Mouse (Mus musculus): ENCODE measurements at regions not wholly inside any gene's neighbourhood (a gene's known extent, or its start where the extent isn't known, plus 50 kb on each side); places are given as distances from the start of the nearest gene placed in this dataset.
"Not testable (repeated sequence)": the region's sequence is repeated elsewhere in the genome, so short reads cannot be mapped to it uniquely, and the experiment has no call there.

DNA sequence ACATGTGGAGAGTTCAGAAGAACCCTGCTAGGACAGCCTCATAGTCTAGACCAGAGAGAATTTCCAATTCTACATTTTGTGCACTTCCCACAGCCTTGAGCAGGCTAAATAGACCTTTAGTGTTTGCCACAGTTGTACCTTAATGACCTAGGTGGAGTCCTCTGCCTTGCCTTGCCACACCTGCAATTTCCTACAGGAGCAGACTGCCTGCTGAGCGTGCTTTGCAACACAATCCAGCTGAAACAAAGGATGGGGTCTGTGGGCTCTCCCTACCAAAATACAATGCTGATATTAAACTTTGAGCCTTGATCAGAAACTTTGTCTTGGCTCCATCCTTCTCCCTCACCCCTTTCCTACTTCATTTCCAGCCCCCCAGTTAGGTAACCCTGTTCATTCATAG, 326.0 kb upstream of the Snx7 start:
- ATAC-seq (ENCODE audit: insufficient read depth, low FRiP score), result no peak
- 31% methylated on average over 1 of the region's 1 CpGs for WGBS
- H3K9ac ChIP-seq (ENCODE audit: low read length), result no peak overlapping the region

DNA sequence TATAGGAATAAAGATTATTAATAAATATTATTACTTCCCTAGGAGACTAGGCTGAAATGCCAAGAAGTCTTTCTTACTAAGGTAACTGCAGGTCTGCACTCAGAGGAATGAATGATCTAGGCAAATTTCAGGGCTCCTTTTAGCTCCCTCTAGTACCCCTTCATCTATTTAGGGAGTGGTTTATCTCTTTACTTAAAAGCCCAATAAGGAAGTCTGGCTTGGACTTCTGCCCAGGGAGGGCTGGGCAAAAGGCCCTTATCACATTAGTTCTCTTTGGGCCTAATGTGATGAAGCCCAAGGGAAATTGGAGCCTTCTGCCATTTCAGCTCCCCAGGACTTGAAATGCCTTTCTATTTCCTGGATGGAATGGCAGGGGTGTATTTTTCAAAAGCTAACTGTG, 320.6 kb upstream of the Snx7 start:
- H3K4me1 ChIP-seq (ENCODE audit: control insufficient read depth, insufficient read depth, low read length), result no peaks in the 10 kb centered on the region
- H3K9ac ChIP-seq (ENCODE audit: low read length), result no peak overlapping the region
- no peak overlapping the region for H3K4me3 ChIP-seq (replicated peaks; ENCODE audit: low read length)
- no peaks in the 10 kb centered on the region for H3K27me3 ChIP-seq (ENCODE audit: control insufficient read depth, insufficient read depth, low read length)
- H3K9me3 ChIP-seq (replicated peaks; ENCODE audit: control insufficient read depth, low read length), result no peaks in the 10 kb centered on the region
- H3K36me3 ChIP-seq (ENCODE audit: control insufficient read depth, insufficient read depth, low read length), result no peaks in the 10 kb centered on the region
- ATAC-seq (ENCODE audit: insufficient read depth, low FRiP score), result no peak
- no peak overlapping the region for H3K27ac ChIP-seq (ENCODE audit: low read length)
- no peak overlapping the region for H3K4me2 ChIP-seq (ENCODE audit: low read depth, low read length)

More for the DNA sequence above, 326.0 kb upstream of the Snx7 start:
- Histone ChIP-seq H3K36me3 (ENCODE audit: control insufficient read depth, insufficient read depth, low read length) (no peaks in the 10 kb centered on the region), H3K9me3 (replicated peaks; ENCODE audit: control insufficient read depth, low read length) (no peaks in the 10 kb centered on the region), H3K27ac (ENCODE audit: low read length) (no peak overlapping the region), H3K4me3 (replicated peaks; ENCODE audit: low read length) (no peak overlapping the region), H3K4me2 (ENCODE audit: low read depth, low read length) (no peak overlapping the region), H3K4me1 (ENCODE audit: control insufficient read depth, insufficient read depth, low read length) (no peaks in the 10 kb centered on the region), H3K27me3 (ENCODE audit: control insufficient read depth, insufficient read depth, low read length) (no peaks in the 10 kb centered on the region)

DNA sequence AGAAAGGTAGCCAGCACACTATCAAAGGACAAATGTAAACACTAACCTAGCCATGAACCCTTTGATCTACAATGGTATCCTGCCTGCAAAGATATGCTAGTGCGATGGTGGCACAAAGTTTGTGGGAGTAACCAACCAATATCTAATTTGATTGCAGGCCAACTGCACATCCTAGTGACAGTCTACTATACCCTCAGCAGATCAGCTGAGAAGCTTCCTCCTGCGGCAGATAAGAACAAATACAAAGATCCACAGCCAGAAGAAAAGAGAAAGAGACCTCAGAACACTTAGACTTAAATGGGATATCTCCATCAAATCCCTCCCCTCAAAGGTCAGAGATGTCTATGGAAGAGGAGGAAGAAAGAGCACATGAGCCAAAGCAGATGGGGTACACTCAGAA, 308.7 kb upstream of the Snx7 start:
- no peaks in the 10 kb centered on the region for H3K27me3 ChIP-seq (ENCODE audit: control insufficient read depth, insufficient read depth, low read length)
- no peaks in the 10 kb centered on the region for H3K36me3 ChIP-seq (ENCODE audit: control insufficient read depth, insufficient read depth, low read length)
- H3K9ac ChIP-seq (ENCODE audit: low read length), result no peak overlapping the region
- no peaks in the 10 kb centered on the region for H3K9me3 ChIP-seq (replicated peaks; ENCODE audit: control insufficient read depth, low read length)
- ATAC-seq (ENCODE audit: insufficient read depth, low FRiP score), result no peak
- no peaks in the 10 kb centered on the region for H3K4me1 ChIP-seq (ENCODE audit: control insufficient read depth, insufficient read depth, low read length)
- H3K4me2 ChIP-seq (ENCODE audit: low read depth, low read length), result no peak overlapping the region
- WGBS, result 80% methylated on average over 2 of the region's 2 CpGs
- H3K4me3 ChIP-seq (replicated peaks; ENCODE audit: low read length), result no peak overlapping the region
- no peak overlapping the region for H3K27ac ChIP-seq (ENCODE audit: low read length)

DNA sequence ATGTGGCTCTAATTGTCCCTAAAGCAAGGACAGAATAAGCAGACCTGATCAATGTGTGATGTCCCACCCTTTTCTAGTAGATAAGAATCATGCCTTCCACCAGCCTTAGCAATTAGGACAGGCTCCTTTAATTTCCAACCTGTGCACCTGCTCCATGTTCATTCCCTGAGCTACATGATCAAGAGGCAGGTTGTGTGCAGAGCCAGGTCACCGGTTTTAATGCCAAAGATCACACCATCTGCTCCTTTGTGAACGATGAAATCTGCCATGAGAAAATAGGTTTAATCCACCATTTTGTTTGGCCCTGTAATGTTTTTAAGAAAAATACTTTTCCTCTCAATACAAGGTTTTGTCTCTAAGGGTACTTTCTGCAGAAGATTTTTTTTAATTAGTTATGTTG, 294.2 kb upstream of the Snx7 start:
- Histone ChIP-seq H3K4me1 (ENCODE audit: control insufficient read depth, insufficient read depth, low read length) (no peaks in the 10 kb centered on the region), H3K27ac (ENCODE audit: low read length) (no peak overlapping the region), H3K4me2 (ENCODE audit: low read depth, low read length) (no peak overlapping the region), H3K9ac (ENCODE audit: low read length) (no peak overlapping the region), H3K4me3 (replicated peaks; ENCODE audit: low read length) (no peak overlapping the region), H3K27me3 (ENCODE audit: control insufficient read depth, insufficient read depth, low read length) (no peaks in the 10 kb centered on the region), H3K36me3 (ENCODE audit: control insufficient read depth, insufficient read depth, low read length) (no peaks in the 10 kb centered on the region), H3K9me3 (replicated peaks; ENCODE audit: control insufficient read depth, low read length) (no peaks in the 10 kb centered on the region)
- WGBS, result 85% methylated on average over 2 of the region's 2 CpGs
- ATAC-seq (ENCODE audit: insufficient read depth, low FRiP score), result no peak

DNA sequence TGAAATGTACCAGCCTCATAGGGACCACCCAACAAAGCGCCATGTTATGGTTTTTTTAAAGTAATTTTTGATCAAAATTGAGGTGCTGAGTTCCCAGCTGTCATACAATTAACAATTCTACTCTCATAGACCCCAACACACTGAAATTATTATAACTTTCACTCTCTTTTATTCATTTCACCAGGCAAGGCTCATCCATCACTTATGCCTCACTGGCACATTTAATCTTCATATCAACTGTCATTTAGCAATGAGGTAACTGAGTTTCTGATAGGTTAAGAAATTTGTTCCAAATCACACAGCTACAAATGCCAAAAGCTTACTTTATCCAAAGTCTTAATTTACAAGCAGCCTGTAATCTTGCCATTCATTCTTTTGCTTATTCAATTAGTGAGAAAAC, 276.1 kb upstream of the Snx7 start:
- Histone ChIP-seq H3K36me3 (ENCODE audit: control insufficient read depth, insufficient read depth, low read length) (no peaks in the 10 kb centered on the region), H3K4me3 (replicated peaks; ENCODE audit: low read length) (no peak overlapping the region), H3K9ac (ENCODE audit: low read length) (no peak overlapping the region), H3K9me3 (replicated peaks; ENCODE audit: control insufficient read depth, low read length) (no peaks in the 10 kb centered on the region), H3K4me2 (ENCODE audit: low read depth, low read length) (no peak overlapping the region), H3K4me1 (ENCODE audit: control insufficient read depth, insufficient read depth, low read length) (no peaks in the 10 kb centered on the region), H3K27me3 (ENCODE audit: control insufficient read depth, insufficient read depth, low read length) (no peaks in the 10 kb centered on the region), H3K27ac (ENCODE audit: low read length) (no peak overlapping the region)
- no peak for ATAC-seq (ENCODE audit: insufficient read depth, low FRiP score)
- WGBS, result 89% methylated on average over 1 of the region's 1 CpGs

DNA sequence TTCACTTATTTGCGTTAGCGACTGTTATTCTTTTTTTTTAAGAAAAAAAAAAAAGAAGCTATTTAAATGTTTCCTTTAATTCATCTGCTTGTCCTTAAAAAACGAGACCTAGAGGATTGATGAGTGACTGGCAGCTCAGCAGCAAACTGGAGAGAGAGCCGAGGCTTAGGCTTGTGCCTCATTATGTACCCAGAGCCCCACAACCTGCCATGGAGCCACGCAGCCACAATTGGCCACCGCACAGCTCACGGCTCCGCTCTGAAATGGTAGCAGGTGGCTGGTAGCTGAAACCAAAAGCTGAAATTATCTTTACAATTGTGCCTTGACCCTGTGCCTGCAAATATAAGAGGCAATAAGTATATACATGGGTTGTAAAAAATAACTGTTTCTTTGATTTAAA, 273.0 kb upstream of the Snx7 start:
- H3K4me2 ChIP-seq (ENCODE audit: low read depth, low read length), result no peak overlapping the region
- no peak for ATAC-seq (ENCODE audit: insufficient read depth, low FRiP score)
- no peaks in the 10 kb centered on the region for H3K36me3 ChIP-seq (ENCODE audit: control insufficient read depth, insufficient read depth, low read length)
- H3K9me3 ChIP-seq (replicated peaks; ENCODE audit: control insufficient read depth, low read length), result no peaks in the 10 kb centered on the region
- H3K4me1 ChIP-seq (ENCODE audit: control insufficient read depth, insufficient read depth, low read length), result no peaks in the 10 kb centered on the region
- H3K9ac ChIP-seq (ENCODE audit: low read length), result no peak overlapping the region
- H3K27ac ChIP-seq (ENCODE audit: low read length), result no peak overlapping the region
- H3K4me3 ChIP-seq (replicated peaks; ENCODE audit: low read length), result no peak overlapping the region
- WGBS, result 75% methylated on average over 8 of the region's 8 CpGs
- no peaks in the 10 kb centered on the region for H3K27me3 ChIP-seq (ENCODE audit: control insufficient read depth, insufficient read depth, low read length)

DNA sequence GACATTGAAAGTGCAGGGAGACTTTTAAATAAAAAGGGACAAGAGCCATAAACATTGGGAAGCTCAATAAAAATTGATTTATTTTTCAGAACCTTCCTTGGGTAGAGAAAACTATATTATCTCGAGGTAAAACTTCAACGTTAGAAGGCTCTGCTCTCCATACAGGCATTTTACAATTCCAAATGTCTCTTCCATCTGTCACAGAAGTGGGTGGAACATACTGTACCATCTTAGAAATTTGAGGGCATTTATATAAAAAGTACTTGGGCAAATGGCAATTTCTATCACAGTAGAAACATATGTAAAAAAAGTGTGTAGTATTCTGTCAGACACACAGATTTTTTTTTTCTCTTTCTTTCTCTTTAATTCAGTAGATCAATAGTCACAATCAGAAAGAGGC, 271.4 kb upstream of the Snx7 start:
- Histone ChIP-seq H3K4me1 (ENCODE audit: control insufficient read depth, insufficient read depth, low read length) (no peaks in the 10 kb centered on the region), H3K4me2 (ENCODE audit: low read depth, low read length) (no peak overlapping the region), H3K4me3 (replicated peaks; ENCODE audit: low read length) (no peak overlapping the region), H3K9ac (ENCODE audit: low read length) (no peak overlapping the region), H3K27me3 (ENCODE audit: control insufficient read depth, insufficient read depth, low read length) (no peaks in the 10 kb centered on the region), H3K36me3 (ENCODE audit: control insufficient read depth, insufficient read depth, low read length) (no peaks in the 10 kb centered on the region), H3K9me3 (replicated peaks; ENCODE audit: control insufficient read depth, low read length) (no peaks in the 10 kb centered on the region), H3K27ac (ENCODE audit: low read length) (no peak overlapping the region)
- no peak for ATAC-seq (ENCODE audit: insufficient read depth, low FRiP score)
- WGBS, result 65% methylated on average over 2 of the region's 2 CpGs

DNA sequence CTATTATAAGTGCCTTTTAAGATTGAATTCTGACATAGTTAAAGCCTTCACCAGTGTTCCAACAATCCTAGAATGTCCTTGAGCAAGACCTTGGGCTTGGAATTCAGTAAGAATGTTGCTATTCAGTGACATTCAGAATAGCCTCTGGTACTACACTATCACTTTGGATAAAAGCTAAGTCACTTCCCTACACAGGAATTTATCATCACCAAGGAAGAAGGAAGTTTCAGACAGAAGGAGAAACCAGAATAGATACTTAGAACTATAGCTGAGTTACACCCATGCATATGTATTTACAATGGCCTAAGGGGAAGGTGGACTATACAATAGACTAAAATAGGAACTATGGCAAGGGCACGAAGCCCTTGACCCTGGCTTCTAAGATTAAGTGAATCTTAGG, 259.6 kb upstream of the Snx7 start:
- not testable (repeated sequence) for H3K4me1 ChIP-seq (ENCODE audit: control insufficient read depth, insufficient read depth, low read length)

DNA sequence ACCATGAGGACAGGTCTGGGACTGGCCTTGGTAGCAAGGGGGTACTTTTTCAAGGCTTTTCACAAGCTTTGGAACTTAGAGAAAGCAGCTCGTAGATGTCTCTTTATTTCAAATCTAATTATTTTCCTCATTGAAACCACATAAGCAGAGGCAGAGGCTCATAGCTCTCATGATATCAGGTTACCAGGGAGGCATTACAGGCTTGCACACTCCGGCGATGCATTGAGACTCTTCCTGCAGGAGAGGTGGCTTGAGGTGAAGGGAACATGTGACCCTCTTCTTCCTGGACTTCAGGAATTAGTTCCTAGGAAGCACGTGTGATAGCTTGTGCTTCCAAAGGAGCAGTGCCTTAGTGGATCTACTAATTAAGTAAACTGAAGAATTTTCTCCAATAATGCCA, 233.9 kb upstream of the Snx7 start:
- Histone ChIP-seq H3K9ac (ENCODE audit: low read length) (no peak overlapping the region), H3K4me1 (ENCODE audit: control insufficient read depth, insufficient read depth, low read length) (no peaks in the 10 kb centered on the region), H3K27ac (ENCODE audit: low read length) (no peak overlapping the region), H3K36me3 (ENCODE audit: control insufficient read depth, insufficient read depth, low read length) (no peaks in the 10 kb centered on the region), H3K4me3 (replicated peaks; ENCODE audit: low read length) (no peak overlapping the region), H3K9me3 (replicated peaks; ENCODE audit: control insufficient read depth, low read length) (no peaks in the 10 kb centered on the region), H3K4me2 (ENCODE audit: low read depth, low read length) (no peak overlapping the region), H3K27me3 (ENCODE audit: control insufficient read depth, insufficient read depth, low read length) (no peaks in the 10 kb centered on the region)
- WGBS, result 50% methylated on average over 4 of the region's 4 CpGs
- no peak for ATAC-seq (ENCODE audit: insufficient read depth, low FRiP score)

More for the DNA sequence above, 259.6 kb upstream of the Snx7 start:
- H3K27me3 ChIP-seq (ENCODE audit: control insufficient read depth, insufficient read depth, low read length); H3K4me3 ChIP-seq (replicated peaks; ENCODE audit: low read length); H3K27ac ChIP-seq (ENCODE audit: low read length); H3K36me3 ChIP-seq (ENCODE audit: control insufficient read depth, insufficient read depth, low read length); H3K9ac ChIP-seq (ENCODE audit: low read length); ATAC-seq (ENCODE audit: insufficient read depth, low FRiP score); H3K9me3 ChIP-seq (replicated peaks; ENCODE audit: control insufficient read depth, low read length); H3K4me2 ChIP-seq (ENCODE audit: low read depth, low read length): not testable (repeated sequence)
- 83% methylated on average over 1 of the region's 1 CpGs for WGBS

DNA sequence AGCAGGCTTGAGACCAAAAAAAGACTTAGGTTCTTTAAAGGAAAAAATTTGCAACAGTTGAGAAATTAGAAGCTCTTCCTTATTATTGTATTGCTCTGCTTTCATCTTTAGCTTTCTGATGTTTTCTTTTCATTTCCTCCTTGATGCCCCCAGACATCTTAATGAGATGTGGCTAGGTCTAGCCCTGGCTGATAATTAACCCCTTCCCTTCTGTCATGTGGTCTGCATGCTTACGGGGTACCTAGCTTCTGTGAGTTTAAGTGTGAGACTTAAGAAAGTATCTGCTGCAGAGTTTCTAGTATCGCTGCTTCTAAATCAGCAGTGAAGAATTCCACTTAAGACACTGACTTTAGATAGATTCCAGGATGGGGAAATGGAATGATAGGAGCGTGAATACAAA, 215.8 kb upstream of the Snx7 start:
- WGBS, result 83% methylated on average over 3 of the region's 3 CpGs
- Histone ChIP-seq H3K36me3 (ENCODE audit: control insufficient read depth, insufficient read depth, low read length) (no peaks in the 10 kb centered on the region), H3K4me2 (ENCODE audit: low read depth, low read length) (no peak overlapping the region), H3K27me3 (ENCODE audit: control insufficient read depth, insufficient read depth, low read length) (no peaks in the 10 kb centered on the region), H3K4me3 (replicated peaks; ENCODE audit: low read length) (no peak overlapping the region), H3K9ac (ENCODE audit: low read length) (no peak overlapping the region), H3K4me1 (ENCODE audit: control insufficient read depth, insufficient read depth, low read length) (no peaks in the 10 kb centered on the region), H3K27ac (ENCODE audit: low read length) (no peak overlapping the region), H3K9me3 (replicated peaks; ENCODE audit: control insufficient read depth, low read length) (no peaks in the 10 kb centered on the region)
- no peak for ATAC-seq (ENCODE audit: insufficient read depth, low FRiP score)
